Mouse (Mus musculus): ENCODE data around the gene Gata5.

- TF ChIP-seq CTCF (IDR thresholded peaks at IDR 0.05; ENCODE audit: low read depth) = no peak
- TF ChIP-seq EP300 (IDR thresholded peaks at IDR 0.05; ENCODE audit: low read depth) = no peak
Observed at GRCm38 (mm10) chr2:180317591-180317990, 16.9 kb downstream of the Gata5 start.
